Mouse (Mus musculus) central nervous system, embryonic 18 days (tissue): ENCODE results near the gene Slc9a5. TPM values are rescaled to one million over a fixed set of nuclear protein-coding genes. Genes with fewer than 3 reads are reported as not detected.

Experiments
- polyA plus RNA-seq: library from polyadenylated mRNA; depleted of rRNA; stranded (reverse); fragments of >200 nt; gene quantifications from 2 replicates; pipeline ENCODE4 v1.2.3, GENCODE M21; 2012; rRNA removed

Gene Slc9a5
- polyA plus RNA-seq = 59.2 and 61.5 TPM in 2 replicates

DNA sequence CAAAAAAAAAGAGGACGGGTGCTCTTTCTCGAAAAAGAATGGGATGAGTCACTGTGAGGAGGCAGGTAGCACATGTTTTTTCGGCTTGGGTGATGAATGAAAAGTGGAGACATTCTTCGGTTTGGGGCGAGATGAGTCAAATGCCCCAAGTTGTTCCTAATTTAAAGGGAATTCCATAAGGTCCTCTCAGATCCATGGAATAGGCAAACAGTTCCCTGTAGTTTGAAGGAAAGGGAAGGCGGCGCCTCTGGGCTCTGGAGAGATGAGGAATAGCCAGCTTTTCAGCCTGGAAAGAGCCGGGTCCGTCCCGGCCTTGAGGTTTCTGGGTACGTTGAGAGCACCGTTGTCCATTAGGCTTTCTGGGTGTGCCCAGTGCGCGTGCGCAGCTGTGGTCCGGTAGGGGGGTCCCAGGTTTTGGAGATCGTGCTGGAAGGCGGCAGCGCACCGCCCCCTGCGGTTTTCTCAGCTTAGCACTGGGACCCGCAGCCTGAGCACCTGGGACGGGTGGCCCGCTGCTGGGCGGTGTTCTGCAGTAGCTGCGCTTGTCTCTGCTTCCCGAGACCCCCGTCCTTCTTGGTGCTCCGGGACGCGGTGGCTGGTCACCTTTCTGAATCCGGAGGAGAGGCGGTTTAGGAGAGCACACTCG is at the start of gene Slc9a5:
TSS of gene Slc9a5 (plus strand) at position 394 of the 646 bp plus-strand sequence.

DNA sequence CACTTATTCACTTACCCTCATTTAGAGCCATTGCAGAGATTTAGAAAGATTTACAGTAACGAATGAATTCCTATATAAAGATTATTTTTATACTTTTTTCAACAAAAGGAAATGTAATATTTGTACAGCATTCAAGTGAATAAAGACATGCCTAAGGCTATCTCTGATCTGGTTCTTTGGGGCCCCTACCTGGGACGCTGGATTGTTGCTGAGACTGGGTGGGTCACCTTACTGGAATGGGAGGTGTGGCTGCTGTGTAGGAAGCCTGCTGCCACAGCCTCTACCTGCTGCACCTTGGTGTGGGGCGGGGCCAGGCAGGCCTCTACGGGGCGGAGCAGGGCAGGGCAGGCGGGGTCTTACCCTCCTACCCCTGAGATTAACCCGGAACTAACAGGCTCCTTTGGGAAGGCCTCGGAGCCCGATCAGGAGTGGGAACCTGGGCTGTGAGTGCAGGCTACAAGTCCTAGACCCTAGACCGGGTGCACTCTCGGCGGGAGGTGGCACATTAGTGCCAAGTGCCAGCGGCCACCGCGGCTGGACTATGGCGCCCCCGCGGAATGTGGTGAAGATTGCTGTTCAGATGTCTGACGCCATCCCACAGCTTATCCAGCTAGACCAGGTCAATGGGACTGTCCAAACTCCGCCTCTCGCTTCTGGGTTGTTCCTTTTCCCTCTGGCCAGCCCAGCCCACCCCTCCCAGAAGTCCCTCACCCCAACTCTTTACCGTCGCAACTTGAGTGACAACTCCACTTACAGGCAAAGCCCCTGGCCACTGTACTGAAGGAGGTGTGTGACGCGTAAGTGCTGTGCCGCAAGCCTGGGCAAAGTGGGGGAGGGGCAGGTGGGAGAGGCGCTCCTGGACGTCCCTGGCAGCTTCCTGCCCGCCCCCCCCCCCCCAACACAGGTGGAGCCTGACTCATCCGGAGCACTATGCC is 43.2 kb upstream of the Slc9a5 start, which contains the start of gene Elmo3:
TSS of gene Elmo3 (plus strand) at position 391 of the 935 bp plus-strand sequence.

DNA sequence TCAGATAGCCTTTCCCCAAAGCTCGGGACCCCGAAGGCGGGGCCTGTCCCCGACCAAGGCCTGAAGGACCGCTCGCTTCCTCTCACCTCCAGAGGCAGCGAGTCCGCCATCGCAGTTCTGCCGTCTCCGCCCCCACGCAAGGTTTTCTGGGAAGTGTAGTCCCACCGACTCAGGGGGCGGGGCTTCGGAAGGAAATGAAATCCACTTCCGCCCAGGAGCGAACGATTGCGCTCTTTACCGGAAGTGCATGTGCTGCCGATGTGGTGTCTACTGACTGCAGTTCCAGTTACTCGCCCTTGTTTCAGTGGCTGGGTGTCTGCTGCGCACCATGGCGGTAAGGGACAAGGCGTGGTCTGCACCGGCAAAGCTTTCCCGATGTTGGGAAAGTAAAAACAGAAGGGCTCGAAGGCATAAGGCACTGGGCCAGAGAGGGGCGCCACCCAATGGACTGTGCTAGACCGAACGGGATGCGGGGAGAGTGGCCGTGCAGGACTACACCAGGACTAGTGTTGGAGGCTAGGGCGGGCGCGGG is 22.4 kb upstream of the Slc9a5 start, which contains the start of the genes Lrrc29 and Tmem208:
TSS of gene Lrrc29 (minus strand) at position 138 of the 532 bp plus-strand sequence.
TSS of gene Tmem208 (plus strand) at position 214 of the 532 bp plus-strand sequence.

DNA sequence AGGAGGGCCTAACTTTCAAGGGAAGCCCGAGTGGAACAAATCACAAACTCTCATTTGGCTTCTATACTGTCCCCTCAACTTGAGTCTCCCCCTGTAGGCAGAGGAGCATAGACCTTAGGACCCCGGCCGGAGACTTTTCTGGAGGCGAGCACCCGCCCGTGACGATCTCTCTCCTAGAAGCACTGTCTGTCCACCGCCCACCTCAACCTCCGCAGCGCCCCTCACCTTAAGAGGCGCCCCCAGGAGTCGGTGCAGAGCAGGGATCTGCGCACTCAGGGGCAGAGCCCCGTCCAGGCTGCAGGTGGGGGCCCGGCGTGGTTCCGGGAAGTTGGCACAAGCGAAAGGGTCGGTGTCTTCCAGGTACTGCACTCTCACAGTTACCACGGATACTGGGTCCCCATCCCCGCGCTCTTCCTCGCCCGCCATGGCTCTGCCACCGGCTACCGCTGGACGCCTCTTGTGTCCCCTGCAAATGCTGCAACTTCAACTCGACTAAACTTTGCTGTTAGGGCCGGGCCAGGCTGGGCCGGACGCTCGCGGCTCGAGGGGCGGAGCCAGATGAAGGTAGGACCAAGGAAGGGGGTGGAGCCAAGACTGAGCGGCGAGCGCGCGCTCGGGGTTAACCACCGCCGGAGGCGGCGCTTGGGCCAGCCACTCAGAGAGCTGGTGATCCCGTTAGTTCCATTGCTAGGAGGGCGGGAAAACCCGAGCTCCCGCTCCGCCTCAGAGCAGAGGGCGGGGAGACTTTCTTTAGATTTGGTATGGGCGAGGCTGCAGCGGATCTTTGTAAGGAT is 1.0 kb upstream of the Slc9a5 start, which contains the start of gene Fhod1:
TSS of gene Fhod1 (minus strand) at position 526 of the 794 bp plus-strand sequence.

DNA sequence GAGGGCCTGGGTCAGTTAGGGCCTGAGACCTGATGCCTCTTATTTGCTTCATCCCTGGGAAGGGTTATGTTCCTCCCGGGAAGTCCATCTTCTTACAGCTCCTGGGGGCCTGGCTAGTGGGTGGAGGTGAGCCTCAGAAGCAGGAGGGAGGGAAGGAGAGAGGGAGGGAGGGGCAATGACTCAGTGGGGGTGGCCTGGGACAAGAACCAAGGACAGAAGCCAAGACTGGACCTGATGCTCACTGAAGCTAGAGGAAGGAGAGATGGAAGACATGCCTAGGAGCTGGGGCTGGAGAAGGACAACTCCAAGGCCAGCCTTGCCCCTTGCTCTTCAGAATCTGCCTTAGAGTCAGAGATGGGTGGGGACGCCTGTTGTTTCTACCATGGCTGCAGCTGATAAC is 24.4 kb downstream of the Slc9a5 start, which contains the start of gene Plekhg4:
TSS of gene Plekhg4 (plus strand) at position 243 of the 400 bp plus-strand sequence.

DNA sequence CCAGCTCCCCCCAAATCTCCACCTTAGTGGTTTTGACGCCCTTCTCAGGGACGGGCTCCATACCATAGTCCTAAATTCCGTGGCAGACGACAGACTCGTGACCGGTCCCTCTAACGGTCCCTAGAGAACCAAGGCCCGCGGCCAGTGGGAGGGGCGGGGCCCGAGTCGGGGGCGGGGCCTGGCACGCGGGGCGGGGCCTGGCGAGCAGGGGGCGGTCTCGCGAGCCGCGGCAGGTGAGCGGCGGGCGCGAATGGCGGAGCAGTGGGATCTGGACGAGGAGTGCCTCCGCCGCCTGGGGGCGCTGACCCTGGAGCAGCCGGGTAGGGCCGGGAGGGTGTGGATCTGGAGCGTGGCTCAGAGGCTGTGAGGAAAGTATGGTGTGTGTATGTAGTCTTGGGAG is 64.7 kb downstream of the Slc9a5 start, which contains the start of the genes Kctd19 and Lrrc36:
TSS of gene Kctd19 (minus strand) at position 112 of the 400 bp plus-strand sequence.
TSS of gene Lrrc36 (plus strand) at position 181 of the 400 bp plus-strand sequence.

Other genes with a start within 250 kb of the Slc9a5 start
- 0.04 and 0.08 TPM in 2 replicates for gene Ces4a, start 217.0 kb upstream of the Slc9a5 start, polyA plus RNA-seq
- 27.4 and 27.6 TPM in 2 replicates for gene Cbfb, start 178.2 kb upstream of the Slc9a5 start, polyA plus RNA-seq
- gene D230025D16Rik, start 123.7 kb upstream of the Slc9a5 start, polyA plus RNA-seq = 37.4 and 39.4 TPM in 2 replicates
- 5.6 and 7.8 TPM in 2 replicates for gene B3gnt9, start 93.7 kb upstream of the Slc9a5 start, polyA plus RNA-seq
- 9.0 and 10.3 TPM in 2 replicates for gene Tradd, start 84.2 kb upstream of the Slc9a5 start, polyA plus RNA-seq
- gene Fbxl8, start 84.2 kb upstream of the Slc9a5 start, polyA plus RNA-seq = 1.2 and 1.5 TPM in 2 replicates
- 0.66 and 1.0 TPM in 2 replicates for gene Hsf4, start 79.0 kb upstream of the Slc9a5 start, polyA plus RNA-seq
- 2.1 and 2.2 TPM in 2 replicates for gene Nol3, start 72.7 kb upstream of the Slc9a5 start, polyA plus RNA-seq
- gene 4931428F04Rik, start 59.0 kb upstream of the Slc9a5 start, polyA plus RNA-seq = 173 and 209 TPM in 2 replicates
- gene Exoc3l, start 52.7 kb upstream of the Slc9a5 start, polyA plus RNA-seq = 8.0 and 9.1 TPM in 2 replicates
- gene E2f4, start 51.2 kb upstream of the Slc9a5 start, polyA plus RNA-seq = 73.3 and 73.4 TPM in 2 replicates
- gene Elmo3, start 43.2 kb upstream of the Slc9a5 start, polyA plus RNA-seq = 1.3 and 1.8 TPM in 2 replicates
- gene Lrrc29, start 22.6 kb upstream of the Slc9a5 start, polyA plus RNA-seq = 1.2 and 1.4 TPM in 2 replicates
- 119 and 132 TPM in 2 replicates for gene Tmem208, start 22.5 kb upstream of the Slc9a5 start, polyA plus RNA-seq
- gene Fhod1, start 890 bp upstream of the Slc9a5 start, polyA plus RNA-seq = 3.7 and 4.6 TPM in 2 replicates
- 14.5 and 17.4 TPM in 2 replicates for gene Plekhg4, start 24.4 kb downstream of the Slc9a5 start, polyA plus RNA-seq
- 0.04 and 0.09 TPM in 2 replicates for gene Kctd19, start 64.7 kb downstream of the Slc9a5 start, polyA plus RNA-seq
- 0.47 and 0.82 TPM in 2 replicates for gene Lrrc36, start 64.7 kb downstream of the Slc9a5 start, polyA plus RNA-seq
- 99.4 and 162 TPM in 2 replicates for gene Tppp3, start 122.7 kb downstream of the Slc9a5 start, polyA plus RNA-seq
- gene Zdhhc1, start 148.1 kb downstream of the Slc9a5 start, polyA plus RNA-seq = 38.3 and 39.3 TPM in 2 replicates
- 0.85 and 3.1 TPM in 2 replicates for gene Hsd11b2, start 169.9 kb downstream of the Slc9a5 start, polyA plus RNA-seq
- 254 and 273 TPM in 2 replicates for gene Atp6v0d1, start 217.2 kb downstream of the Slc9a5 start, polyA plus RNA-seq